Mouse (Mus musculus) embryonic facial prominence, embryonic 13.5 days (tissue): ENCODE measurements around the gene Aptx. TPM values are rescaled to one million over a fixed set of nuclear protein-coding genes. Genes with fewer than 3 reads are reported as not detected.

ENCODE experiments used
- ATAC-seq: fragments of 200-750 bp; cut with Nextera tagmentation; 2 replicates; pipeline ENCODE4 v1.8.0; 2017; ENCODE audit warnings: low read depth; ENCODE audit not compliant: insufficient number of reproducible peaks, insufficient read depth, low FRiP score, low TSS enrichment
- H3K27ac ChIP-seq: fragments of 300-500 bp; sonication (generic); 2 replicates; pipeline ENCODE4 v1.5.1; 2015; ENCODE audit warnings: moderate library complexity, mild to moderate bottlenecking, inconsistent platforms
- H3K27me3 ChIP-seq: fragments of 300-500 bp; sonication (generic); 2 replicates; pipeline ENCODE4 v1.6.1; 2015; ENCODE audit warnings: mild to moderate bottlenecking, inconsistent platforms
- H3K36me3 ChIP-seq: fragments of 300-500 bp; sonication (generic); 2 replicates; pipeline ENCODE4 v1.6.1; 2015; ENCODE audit warnings: mild to moderate bottlenecking, inconsistent platforms
- H3K4me1 ChIP-seq: fragments of 300-500 bp; sonication (generic); 2 replicates; pipeline ENCODE4 v1.6.1; 2015; ENCODE audit warnings: inconsistent platforms
- H3K4me2 ChIP-seq: fragments of 300-500 bp; sonication (generic); 2 replicates; pipeline ENCODE4 v1.6.1; 2015; ENCODE audit warnings: moderate library complexity, mild to moderate bottlenecking, inconsistent platforms
- H3K4me3 ChIP-seq: fragments of 300-500 bp; sonication (generic); 2 replicates; pipeline ENCODE4 v1.5.1; 2015; ENCODE audit warnings: mild to moderate bottlenecking, inconsistent platforms
- H3K9ac ChIP-seq: fragments of 300-500 bp; sonication (generic); 2 replicates; pipeline ENCODE4 v1.6.1; 2015; ENCODE audit warnings: mild to moderate bottlenecking, inconsistent platforms
- H3K9me3 ChIP-seq: fragments of 300-500 bp; sonication (generic); 2 replicates; pipeline ENCODE4 v1.6.1; 2016; ENCODE audit warnings: inconsistent platforms
- WGBS: fragments of 180-500 bp; shearing (Covaris S2); methylation state at CpG from one replicate; pipeline ENCODE4 v1.1.7; 2015; ENCODE audit warnings: mixed read lengths; 5-methylcytosine and 5-hydroxymethylcytosine counted together
- polyA plus RNA-seq: library from polyadenylated mRNA; unstranded; fragments of >200 nt; fragmentation: Nextera tagmentation; extraction: Ambion mirVana; gene quantifications from 2 replicates; pipeline ENCODE4 v1.2.1, GENCODE M21; 2015

The Aptx gene
- polyA plus RNA-seq, 1 experiment from 2014 or later, result 40.4 TPM

- Histone ChIP-seq H3K4me3 (peak overlapping the region; percentile 50), H3K4me1 (peaks cover 20% of the 10 kb centered on the region), H3K36me3 (peaks cover 5% of the 10 kb centered on the region), H3K27me3 (no peaks in the 10 kb centered on the region), H3K27ac (no peak overlapping the region), H3K9me3 (no peaks in the 10 kb centered on the region), H3K9ac (peak overlapping the region; percentile 69; the same call in 1 of the 2 replicates), H3K4me2 (peak overlapping the region; percentile 73)
- no peak for ATAC-seq
- 90% methylated on average over 3 of the region's 3 CpGs for WGBS
Measured at GRCm38 (mm10) chr4:40701796-40702195, 1.2 kb downstream of the Aptx start.

GRCm38 (mm10) chr4:40700216-40700615, 2.8 kb downstream of the Aptx start:
- ATAC-seq, result no peak
- Histone ChIP-seq H3K4me3 (no peak overlapping the region), H3K4me1 (peaks cover 20% of the 10 kb centered on the region), H3K9ac (0 out of 2 replicates have a peak overlapping the region, but pooled peaks have one; percentile 6), H3K27me3 (no peaks in the 10 kb centered on the region), H3K4me2 (no peak overlapping the region), H3K36me3 (peaks cover 18% of the 10 kb centered on the region), H3K27ac (no peak overlapping the region), H3K9me3 (no peaks in the 10 kb centered on the region)
- 85% methylated on average over 8 of the region's 8 CpGs for WGBS

GRCm38 (mm10) chr4:40697059-40697458, 5.9 kb downstream of the Aptx start:
- Histone ChIP-seq H3K9me3 (no peaks in the 10 kb centered on the region), H3K9ac (no peak overlapping the region), H3K27me3 (no peaks in the 10 kb centered on the region), H3K4me1 (peaks cover 7% of the 10 kb centered on the region), H3K36me3 (peaks cover 45% of the 10 kb centered on the region), H3K27ac (no peak overlapping the region), H3K4me3 (no peak overlapping the region), H3K4me2 (no peak overlapping the region)
- ATAC-seq, result no peak
- 80% methylated on average over 7 of the region's 7 CpGs for WGBS

GRCm38 (mm10) chr4:40691100-40691499, 11.9 kb downstream of the Aptx start:
- H3K36me3 ChIP-seq, result peaks cover 76% of the 10 kb centered on the region
- no peak overlapping the region for H3K9ac ChIP-seq
- no peak overlapping the region for H3K27ac ChIP-seq
- no peaks in the 10 kb centered on the region for H3K9me3 ChIP-seq
- H3K27me3 ChIP-seq, result no peaks in the 10 kb centered on the region
- WGBS, result 54% methylated on average over 11 of the region's 11 CpGs
- H3K4me1 ChIP-seq, result no peaks in the 10 kb centered on the region
- ATAC-seq, result no peak
- no peak overlapping the region for H3K4me3 ChIP-seq
- no peak overlapping the region for H3K4me2 ChIP-seq

DNA sequence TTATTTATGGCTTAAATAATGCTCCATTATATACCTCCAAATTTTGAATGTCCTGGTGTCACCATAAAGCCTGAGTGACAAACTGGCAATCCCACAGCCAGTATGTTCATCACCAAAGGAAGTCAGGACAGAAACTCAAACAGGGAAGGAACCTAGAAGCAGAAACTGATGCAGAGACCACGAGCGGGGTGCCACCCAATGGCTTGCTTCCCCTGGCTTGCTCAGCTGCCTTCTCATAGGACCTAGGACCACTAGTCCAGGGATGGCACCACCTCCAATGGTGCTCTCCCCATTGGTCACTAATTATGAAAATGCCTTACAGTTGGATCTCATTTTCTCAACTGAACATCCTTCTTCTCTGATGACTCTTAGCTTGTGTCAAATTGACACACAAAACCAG, 19.7 kb downstream of the Aptx start:
- ATAC-seq, result no peak
- H3K9me3 ChIP-seq, result no peaks in the 10 kb centered on the region
- H3K4me2 ChIP-seq, result no peak overlapping the region
- no peak overlapping the region for H3K4me3 ChIP-seq
- no peaks in the 10 kb centered on the region for H3K27me3 ChIP-seq
- no peak overlapping the region for H3K9ac ChIP-seq
- WGBS, result 83% methylated on average over 2 of the region's 2 CpGs
- H3K4me1 ChIP-seq, result no peaks in the 10 kb centered on the region
- H3K36me3 ChIP-seq, result peaks cover 31% of the 10 kb centered on the region
- no peak overlapping the region for H3K27ac ChIP-seq

GRCm38 (mm10) chr4:40682359-40682758, 20.6 kb downstream of the Aptx start:
- 77% methylated on average over 5 of the region's 5 CpGs for WGBS

DNA sequence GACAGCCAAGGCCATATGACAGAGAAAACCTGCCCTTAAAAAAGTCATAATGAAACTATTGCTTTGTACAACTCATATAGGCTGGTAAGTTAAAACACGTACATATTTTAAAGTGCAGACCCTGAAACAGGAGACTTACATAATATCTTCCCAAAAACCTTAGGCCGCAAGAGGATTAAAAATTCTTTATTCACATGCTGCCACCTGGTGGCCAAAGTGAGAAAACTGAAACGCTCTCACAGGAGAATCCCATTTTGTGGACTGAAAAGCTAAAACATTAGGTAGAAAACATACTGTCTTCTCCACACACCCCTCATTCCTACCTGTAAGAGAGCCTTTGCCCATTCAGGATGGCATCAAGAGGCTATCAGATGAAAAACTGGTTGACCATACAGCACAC, 21.1 kb downstream of the Aptx start:
- no peaks in the 10 kb centered on the region for H3K27me3 ChIP-seq
- peaks cover under 1% of the 10 kb centered on the region for H3K4me1 ChIP-seq
- WGBS, result 12% methylated on average over 3 of the region's 3 CpGs
- no peak overlapping the region for H3K4me2 ChIP-seq
- no peaks in the 10 kb centered on the region for H3K9me3 ChIP-seq
- H3K27ac ChIP-seq, result no peak overlapping the region
- no peak overlapping the region for H3K4me3 ChIP-seq
- peaks cover 20% of the 10 kb centered on the region for H3K36me3 ChIP-seq
- ATAC-seq, result no peak
- no peak overlapping the region for H3K9ac ChIP-seq

More at GRCm38 (mm10) chr4:40682359-40682758, 20.6 kb downstream of the Aptx start:
- no peaks in the 10 kb centered on the region for H3K9me3 ChIP-seq
- no peak overlapping the region for H3K27ac ChIP-seq
- no peak overlapping the region for H3K4me3 ChIP-seq
- H3K27me3 ChIP-seq, result no peaks in the 10 kb centered on the region
- no peak for ATAC-seq
- no peak overlapping the region for H3K9ac ChIP-seq
- H3K4me1 ChIP-seq, result no peaks in the 10 kb centered on the region
- no peak overlapping the region for H3K4me2 ChIP-seq
- H3K36me3 ChIP-seq, result peaks cover 23% of the 10 kb centered on the region

GRCm38 (mm10) chr4:40680250-40680860, 22.6 kb downstream of the Aptx start:
- H3K9ac ChIP-seq, result no peak overlapping the region
- H3K9me3 ChIP-seq, result no peaks in the 10 kb centered on the region
- no peak overlapping the region for H3K27ac ChIP-seq
- H3K27me3 ChIP-seq, result peaks cover 4% of the 10 kb centered on the region; the same call in 1 of the 2 replicates
- H3K36me3 ChIP-seq, result peaks cover 4% of the 10 kb centered on the region
- WGBS, result 50% methylated on average over 5 of the region's 5 CpGs
- H3K4me3 ChIP-seq, result no peak overlapping the region
- H3K4me1 ChIP-seq, result peaks cover 9% of the 10 kb centered on the region
- no peak overlapping the region for H3K4me2 ChIP-seq
- no peak for ATAC-seq

- no peak overlapping the region for H3K4me2 ChIP-seq
- no peak overlapping the region for H3K27ac ChIP-seq
- no peak overlapping the region for H3K4me3 ChIP-seq
- H3K9ac ChIP-seq, result no peak overlapping the region
- H3K27me3 ChIP-seq, result peaks cover 4% of the 10 kb centered on the region; the same call in 1 of the 2 replicates
- no peaks in the 10 kb centered on the region for H3K36me3 ChIP-seq
- 35% methylated on average over 5 of the region's 5 CpGs for WGBS
- H3K9me3 ChIP-seq, result no peaks in the 10 kb centered on the region
- ATAC-seq, result no peak
- peaks cover 9% of the 10 kb centered on the region for H3K4me1 ChIP-seq
Measured at GRCm38 (mm10) chr4:40677132-40677531, 25.9 kb downstream of the Aptx start.

DNA sequence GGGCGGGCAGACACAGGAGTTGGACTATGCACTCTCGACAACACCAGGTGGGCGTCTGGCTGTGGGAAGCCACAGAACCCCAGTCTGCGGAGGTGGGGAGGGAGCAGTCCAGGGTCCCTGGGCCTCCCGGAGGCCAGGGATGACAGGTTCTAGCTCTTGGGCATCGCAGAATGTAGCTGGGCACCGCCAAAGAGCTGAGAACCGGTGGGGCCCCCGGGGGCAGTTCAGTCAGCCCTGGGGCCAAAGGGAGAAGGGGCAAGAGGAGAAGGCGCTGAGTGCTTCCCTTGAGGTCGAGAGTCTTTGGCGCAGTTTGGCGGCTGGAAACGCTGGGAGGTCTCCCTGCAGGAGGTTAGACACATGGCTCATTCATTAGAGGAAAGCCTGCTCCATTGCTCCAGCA, 26.7 kb downstream of the Aptx start:
- Histone ChIP-seq H3K9me3 (no peaks in the 10 kb centered on the region), H3K27ac (no peak overlapping the region), H3K27me3 (peaks cover 4% of the 10 kb centered on the region; the same call in 1 of the 2 replicates), H3K4me3 (no peak overlapping the region), H3K4me2 (peak overlapping the region; percentile 28; the same call in 1 of the 2 replicates), H3K9ac (no peak overlapping the region), H3K4me1 (peaks cover 9% of the 10 kb centered on the region), H3K36me3 (no peaks in the 10 kb centered on the region)
- WGBS, result 13% methylated on average over 14 of the region's 14 CpGs
- ATAC-seq, result no peak

GRCm38 (mm10) chr4:40673526-40673925, 29.5 kb downstream of the Aptx start:
- peaks cover 9% of the 10 kb centered on the region for H3K4me1 ChIP-seq
- ATAC-seq, result no peak
- H3K36me3 ChIP-seq, result no peaks in the 10 kb centered on the region
- WGBS, result 93% methylated on average over 5 of the region's 5 CpGs
- no peak overlapping the region for H3K27ac ChIP-seq
- no peak overlapping the region for H3K4me2 ChIP-seq
- no peak overlapping the region for H3K9ac ChIP-seq
- no peaks in the 10 kb centered on the region for H3K9me3 ChIP-seq
- peaks cover 4% of the 10 kb centered on the region; the same call in 1 of the 2 replicates for H3K27me3 ChIP-seq
- H3K4me3 ChIP-seq, result no peak overlapping the region

- no peak for ATAC-seq
- Histone ChIP-seq H3K4me1 (no peaks in the 10 kb centered on the region), H3K4me3 (no peak overlapping the region), H3K27me3 (no peaks in the 10 kb centered on the region), H3K36me3 (no peaks in the 10 kb centered on the region), H3K9me3 (no peaks in the 10 kb centered on the region), H3K4me2 (no peak overlapping the region), H3K9ac (no peak overlapping the region), H3K27ac (no peak overlapping the region)
- WGBS, result 81% methylated on average over 9 of the region's 9 CpGs
Measured at GRCm38 (mm10) chr4:40666237-40667012, 36.6 kb downstream of the Aptx start.
